Mouse (Mus musculus) bone marrow, adult 2 months (tissue): ENCODE measurements around the gene Kpnb1.

Experiments
- CTCF ChIP-seq: fragments of 200-500 bp; IDR thresholded peaks from 2 replicates; pipeline ENCODE4 v1.5.1; 2011; ENCODE audit warnings: low read length, control low read depth; ENCODE audit not compliant: control insufficient read depth, insufficient read depth
- POLR2A ChIP-seq: fragments of 200-500 bp; IDR thresholded peaks from 2 replicates; pipeline ENCODE4 v1.6.1; 2011; ENCODE audit warnings: low read depth, mild to moderate bottlenecking, control low read depth, low read length, borderline replicate concordance; ENCODE audit not compliant: control insufficient read depth

GRCm38 (mm10) chr11:97130318-97130717 is 57.4 kb downstream of the Kpnb1 start:
- TF ChIP-seq CTCF (no peak), POLR2A (no peak)
